Mouse (Mus musculus) thymus, postnatal 14 days (tissue): ENCODE results near the gene Rapgef1.

Experiments
- DNase-seq: peaks from one replicate; pipeline ENCODE4 v3.0.0; 2021

Gene Rapgef1

GRCm38 (mm10) chr2:29646613-29647012 lies 27.1 kb downstream of the Rapgef1 start:
- DNase-seq: no peak

GRCm38 (mm10) chr2:29647162-29647561 lies 27.6 kb downstream of the Rapgef1 start:
- DNase-seq: no peak

GRCm38 (mm10) chr2:29647808-29648207 lies 28.3 kb downstream of the Rapgef1 start:
- no peak for DNase-seq

- DNase-seq: no peak
Measured at GRCm38 (mm10) chr2:29648956-29649794, 29.7 kb downstream of the Rapgef1 start.

GRCm38 (mm10) chr2:29649795-29650457 lies 30.4 kb downstream of the Rapgef1 start:
- peak; percentile 72 for DNase-seq

GRCm38 (mm10) chr2:29651876-29652275 lies 32.4 kb downstream of the Rapgef1 start:
- DNase-seq: no peak

GRCm38 (mm10) chr2:29655433-29655832 lies 35.9 kb downstream of the Rapgef1 start:
- DNase-seq: no peak

GRCm38 (mm10) chr2:29656095-29656494 lies 36.6 kb downstream of the Rapgef1 start:
- no peak for DNase-seq

GRCm38 (mm10) chr2:29657089-29657488 lies 37.6 kb downstream of the Rapgef1 start:
- DNase-seq: no peak

GRCm38 (mm10) chr2:29661751-29662191 lies 42.3 kb downstream of the Rapgef1 start:
- peak; percentile 85 for DNase-seq

GRCm38 (mm10) chr2:29663260-29663877 lies 43.8 kb downstream of the Rapgef1 start:
- peak; percentile 57 for DNase-seq

- peak; percentile 76 for DNase-seq
Measured at GRCm38 (mm10) chr2:29665421-29665820, 45.9 kb downstream of the Rapgef1 start.

- peak; percentile 60 for DNase-seq
Measured at GRCm38 (mm10) chr2:29666589-29666988, 47.1 kb downstream of the Rapgef1 start.

- DNase-seq: no peak
Measured at GRCm38 (mm10) chr2:29667109-29667508, 47.6 kb downstream of the Rapgef1 start.

- DNase-seq: no peak
Measured at GRCm38 (mm10) chr2:29668011-29668691, 48.6 kb downstream of the Rapgef1 start.

GRCm38 (mm10) chr2:29668963-29669362 lies 49.4 kb downstream of the Rapgef1 start:
- no peak for DNase-seq

- DNase-seq: no peak
Measured at GRCm38 (mm10) chr2:29669711-29670110, 50.2 kb downstream of the Rapgef1 start.

- peak; percentile 84 for DNase-seq
Measured at GRCm38 (mm10) chr2:29670231-29670991, 50.9 kb downstream of the Rapgef1 start.

- DNase-seq: no peak
Measured at GRCm38 (mm10) chr2:29671374-29671773, 51.9 kb downstream of the Rapgef1 start.

GRCm38 (mm10) chr2:29671856-29672255 lies 52.3 kb downstream of the Rapgef1 start:
- DNase-seq: no peak

- DNase-seq: peak; percentile 63
Measured at GRCm38 (mm10) chr2:29672746-29673536, 53.4 kb downstream of the Rapgef1 start.
